Mouse (Mus musculus): ENCODE measurements around the gene Smim15. TPM values are rescaled to one million over a fixed set of nuclear protein-coding genes. Genes with fewer than 3 reads are reported as not detected.

The Smim15 gene
- polyA plus RNA-seq, 1 experiment from 2014 or later, result 43.7 TPM

Other genes starting within 250 kb of the Smim15 start
- 69.8 and 79.0 TPM in 2 replicates for gene Ndufaf2, start 114.2 kb downstream of the Smim15 start, polyA plus RNA-seq (2016; fragmentation: Nextera tagmentation; extraction: Ambion mirVana)
- 23.4 and 24.0 TPM in 2 replicates for gene Ercc8, start 114.3 kb downstream of the Smim15 start, polyA plus RNA-seq (2016; fragmentation: Nextera tagmentation; extraction: Ambion mirVana)
- gene Elovl7, start 170.0 kb downstream of the Smim15 start, polyA plus RNA-seq (2016; fragmentation: Nextera tagmentation; extraction: Ambion mirVana), result 1.2 and 1.5 TPM in 2 replicates

Measured in neural tube, embryonic 12.5 days (tissue).